Comparison of ENCODE assay signal across 8 mouse cellular contexts in genomic region chrX:169881253-169882219, GRCm38 (mm10).
A peak's percentile ranks its signal among the peaks of the same experiment; 100 is the strongest.
DNase-seq lines count a peak whose midpoint lies in the region; ATAC-seq and TF ChIP-seq lines count a peak whose summit lies in the region.

No protein-coding gene starts in this region.

- TF ChIP-seq EP300 in liver, embryonic 14.5 days (IDR thresholded peaks at IDR 0.05; ENCODE audit: low read depth), result no peak

- WGBS in heart, embryonic 12.5 days, result 53% methylated on average over 10 of the region's 10 CpGs
- 53% methylated on average over 10 of the region's 10 CpGs for WGBS in liver, embryonic 14.5 days (ENCODE audit: insufficient replicate concordance)

- no peak for TF ChIP-seq CTCF in Patski (IDR thresholded peaks at IDR 0.05)
- TF ChIP-seq CTCF in liver, embryonic 14.5 days (IDR thresholded peaks at IDR 0.05; ENCODE audit: low read depth), result no peak

- peak overlapping the region; percentile 43; the same call in 1 of the 2 replicates for H3K27ac ChIP-seq in heart, embryonic 12.5 days (ENCODE audit: poor library complexity, severe bottlenecking)
- H3K27ac ChIP-seq in liver, embryonic 14.5 days, result no peak overlapping the region

- in situ Hi-C loops in Patski (cut with MboI; ENCODE audit: low pct_unique_long_range_greater_than_20kb), result loop anchor here (5.0 to 10.0 kb wide), 3 partner anchors 79 to 557 kb away; partner anchors contain the start of genes Hccs and Mid1

- H3K9me3 ChIP-seq in heart, embryonic 12.5 days (replicated peaks), result no peaks in the 10 kb centered on the region
- H3K9me3 ChIP-seq in liver, embryonic 14.5 days (ENCODE audit: control insufficient read depth, low read length), result no peaks in the 10 kb centered on the region

- DNase-seq in heart, adult 18-20 months, result no peak
- no peak for DNase-seq in Patski (ENCODE audit: low read depth, low spot score)
- peak; percentile 10 for DNase-seq in gastrocnemius, postnatal 10 days
- DNase-seq in liver, embryonic 14.5 days (ENCODE audit: low read depth in 3 of 3, low spot score in 3 of 3), result no peak
- DNase-seq in lung, postnatal 14 days, result no peak
- no peak for DNase-seq in left cerebral cortex, adult 8-10 months (ENCODE audit: low spot score in 2 of 2)

- H3K4me2 ChIP-seq in heart, embryonic 12.5 days, result peak overlapping the region; percentile 73
- H3K4me2 ChIP-seq in liver, embryonic 14.5 days (ENCODE audit: low read depth), result peak overlapping the region; percentile 49

- no peaks in the 10 kb centered on the region for H3K36me3 ChIP-seq in heart, embryonic 12.5 days
- no peaks in the 10 kb centered on the region for H3K36me3 ChIP-seq in liver, embryonic 14.5 days (replicated peaks; ENCODE audit: control insufficient read depth, insufficient read depth, low read depth)

- peak overlapping the region; percentile 63 for H3K4me3 ChIP-seq in heart, embryonic 12.5 days
- 0 out of 4 replicates have a peak overlapping the region, but pooled peaks of 1 of the 2 experiments have one; percentile 15 for H3K4me3 ChIP-seq in liver, embryonic 14.5 days (ENCODE audit: insufficient read depth in 1 of 2, low read depth in 2 of 2, low read length in 2 of 2)

- POLR2A ChIA-PET in Patski (lab: Charles Lee), result no interaction called here

- peaks cover 5% of the 10 kb centered on the region; the same call in 1 of the 2 replicates for H3K27me3 ChIP-seq in heart, embryonic 12.5 days (replicated peaks)
- no peaks in the 10 kb centered on the region for H3K27me3 ChIP-seq in Patski
- H3K27me3 ChIP-seq in liver, embryonic 14.5 days (ENCODE audit: control insufficient read depth, insufficient read depth, low read length), result peaks cover 12% of the 10 kb centered on the region

- CTCF ChIA-PET in Patski (lab: Charles Lee), result interaction anchor here (0.7 to 1.4 kb wide), 4 partner anchors 18 to 82 kb away, joined by 3 to 4 read pairs (median 3); no protein-coding TSS in a partner anchor

- peak overlapping the region; percentile 55 for H3K9ac ChIP-seq in heart, embryonic 12.5 days
- H3K9ac ChIP-seq in liver, embryonic 14.5 days (replicated peaks), result no peak overlapping the region

- H3K4me1 ChIP-seq in heart, embryonic 12.5 days (replicated peaks), result peaks cover 5% of the 10 kb centered on the region; the same call in 1 of the 2 replicates
- no peaks in the 10 kb centered on the region for H3K4me1 ChIP-seq in liver, embryonic 14.5 days (replicated peaks; ENCODE audit: control insufficient read depth in 2 of 2, insufficient read depth in 2 of 2, low read length in 1 of 2)

- no peak for ATAC-seq in heart, embryonic 12.5 days (ENCODE audit: insufficient number of reproducible peaks, low FRiP score)
- peak; percentile 60 for ATAC-seq in Patski
- ATAC-seq in liver, embryonic 14.5 days (ENCODE audit: insufficient read depth), result no peak
- ATAC-seq in megakaryocyte-erythroid progenitor cell, adult 5-6 weeks (replicated peaks; ENCODE audit: low FRiP score, low TSS enrichment, poor library complexity, severe bottlenecking), result no peak
